Mouse (Mus musculus) liver, adult 2 months (tissue): Measurements from ENCODE around the gene Bcan.

ENCODE experiments used
- CTCF ChIP-seq: fragments of 200-500 bp; IDR thresholded peaks from 2 replicates; pipeline ENCODE4 v1.5.1; 2011; ENCODE audit warnings: low read depth, low read length, control low read depth
- POLR2A ChIP-seq: fragments of 200-500 bp; IDR thresholded peaks from 2 replicates; pipeline ENCODE4 v1.6.1; 2011; ENCODE audit warnings: low read length, control low read depth; ENCODE audit not compliant: insufficient read depth; ENCODE audit errors: extremely low read depth

GRCm38 (mm10) chr3:88002291-88002976, 2.4 kb upstream of the Bcan start:
- TF ChIP-seq POLR2A = no peak
- no peak for TF ChIP-seq CTCF
